Mouse (Mus musculus) gonadal fat pad, adult 2 months (tissue): ENCODE data around the gene Gstt2. TPM values are rescaled to one million over a fixed set of nuclear protein-coding genes. Genes with fewer than 3 reads are reported as not detected.
"Not testable (repeated sequence)": the region's sequence is repeated elsewhere in the genome, so short reads cannot be mapped to it uniquely, and the experiment has no call there.

Experiments
- DNase-seq: peaks from one replicate; pipeline ENCODE4 v3.0.0-alpha.2; 2012; ENCODE audit warnings: low read depth
- polyA plus RNA-seq: library from polyadenylated mRNA; depleted of rRNA; stranded (reverse); fragments of >200 nt; gene quantifications from 2 replicates; pipeline ENCODE4 v1.2.3, GENCODE M21; 2012; rRNA removed

Gene Gstt2
- 140 and 162 TPM in 2 replicates for polyA plus RNA-seq

- DNase-seq, result no peak
Observed at GRCm38 (mm10) chr10:75837248-75837759, at the start of gene Gstt2. Gene Gstt2 (minus strand): TSS chr10:75837424.

- DNase-seq, result no peak
Observed at GRCm38 (mm10) chr10:75884742-75885141, 47.5 kb upstream of the Gstt2 start.

- no peak for DNase-seq
Observed at GRCm38 (mm10) chr10:75883232-75883552, 46.0 kb upstream of the Gstt2 start.

GRCm38 (mm10) chr10:75882433-75883231 is 45.4 kb upstream of the Gstt2 start:
- no peak for DNase-seq

- DNase-seq, result no peak
Observed at GRCm38 (mm10) chr10:75881578-75882432, 44.6 kb upstream of the Gstt2 start.

- no peak for DNase-seq
Observed at GRCm38 (mm10) chr10:75880771-75881577, 43.8 kb upstream of the Gstt2 start.

- no peak for DNase-seq
Observed at GRCm38 (mm10) chr10:75880351-75880750, 43.1 kb upstream of the Gstt2 start.

GRCm38 (mm10) chr10:75878836-75879235 is 41.6 kb upstream of the Gstt2 start:
- DNase-seq, result no peak

- DNase-seq, result no peak
Observed at GRCm38 (mm10) chr10:75873543-75874170, 36.4 kb upstream of the Gstt2 start.

GRCm38 (mm10) chr10:75872915-75873542 is 35.8 kb upstream of the Gstt2 start:
- DNase-seq, result no peak

GRCm38 (mm10) chr10:75872025-75872914 is 35.0 kb upstream of the Gstt2 start:
- no peak for DNase-seq

- DNase-seq, result no peak
Observed at GRCm38 (mm10) chr10:75861587-75861986, 24.4 kb upstream of the Gstt2 start.

- DNase-seq, result no peak
Observed at GRCm38 (mm10) chr10:75860746-75861145, 23.5 kb upstream of the Gstt2 start.

GRCm38 (mm10) chr10:75859786-75860470 is 22.7 kb upstream of the Gstt2 start, which contains the start of gene Mif:
Gene Mif (minus strand): TSS chr10:75860240.
- DNase-seq, result not testable (repeated sequence)

- no peak for DNase-seq
Observed at GRCm38 (mm10) chr10:75859107-75859746, 22.0 kb upstream of the Gstt2 start.

GRCm38 (mm10) chr10:75857598-75857997 is 20.4 kb upstream of the Gstt2 start:
- DNase-seq, result no peak

- DNase-seq, result no peak
Observed at GRCm38 (mm10) chr10:75856976-75857375, 19.8 kb upstream of the Gstt2 start.

- DNase-seq, result no peak
Observed at GRCm38 (mm10) chr10:75856155-75856907, 19.1 kb upstream of the Gstt2 start.
